Comparison of ENCODE assay signal across 8 mouse cellular contexts in the genomic region with DNA sequence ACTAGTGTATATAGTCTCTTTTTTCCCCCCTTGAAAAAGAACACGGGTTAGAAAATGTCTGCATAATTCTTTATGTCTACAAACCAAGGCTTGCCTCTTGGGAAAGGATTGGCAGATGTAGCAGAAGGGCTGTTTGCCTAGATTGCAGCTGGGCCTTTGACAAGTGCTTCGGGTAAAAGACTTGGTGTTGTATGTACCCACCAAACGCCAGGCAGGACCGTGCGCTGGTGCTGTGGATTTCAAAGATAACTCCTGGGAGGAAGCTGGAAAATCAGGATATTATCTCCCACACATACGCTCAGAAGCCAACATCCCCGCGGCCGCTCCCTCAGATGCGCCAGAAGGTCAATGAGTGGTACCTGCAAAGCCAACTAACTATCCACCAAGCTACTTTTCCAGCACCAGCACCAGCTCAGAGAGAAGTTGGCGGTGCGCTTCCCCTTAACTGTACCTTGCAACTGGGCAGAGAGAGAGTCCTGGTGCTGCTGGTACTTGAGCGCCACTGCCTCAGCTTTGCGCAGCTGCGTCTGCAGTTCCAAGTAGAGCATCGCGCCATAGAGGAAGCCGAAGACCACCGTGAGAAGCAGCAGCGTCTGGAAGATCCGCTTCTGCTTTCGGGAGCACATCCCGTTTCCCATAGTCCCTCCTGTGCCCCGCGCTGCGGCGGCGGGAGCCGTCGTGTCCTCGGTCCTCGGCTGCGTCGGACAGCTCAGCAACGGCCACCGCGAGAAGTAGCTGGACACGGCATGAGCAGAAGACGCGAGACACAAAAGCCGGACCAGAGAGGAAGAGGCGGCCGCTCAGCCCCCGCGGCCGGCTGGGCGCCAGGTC. TPM values are rescaled to one million over a fixed set of nuclear protein-coding genes. Genes with fewer than 3 reads are reported as not detected.
DNase-seq lines count a peak whose midpoint lies in the region; ATAC-seq lines count a peak whose summit lies in the region.

No protein-coding gene starts in this region.

- peak; percentile 8 for DNase-seq in ovary, adult 18-20 months (ENCODE audit: low spot score)
- DNase-seq in ovary, postnatal 36 days (ENCODE audit: low spot score), result no peak
- peak; percentile 10 to 23 for DNase-seq in cerebellum, postnatal 4 days (ENCODE audit: low spot score in 2 of 2)
- DNase-seq in layer of hippocampus, postnatal 10 days (ENCODE audit: low spot score in 2 of 2), result peak; percentile 14 to 19
- DNase-seq in spleen, adult 18-20 months, result peak; percentile 3 to 28
- DNase-seq in gastrocnemius, postnatal 25 days, result no peak

- peak; percentile 71 for ATAC-seq in granulocyte monocyte progenitor cell, adult 5-6 weeks (replicated peaks; ENCODE audit: poor library complexity, severe bottlenecking)
- ATAC-seq in megakaryocyte-erythroid progenitor cell, adult 5-6 weeks (replicated peaks; ENCODE audit: low FRiP score, low TSS enrichment, poor library complexity, severe bottlenecking), result peak; percentile 35

RNA-seq across cellular contexts. Expression of gene Golim4, which starts 0.9 kb away (rescaled TPM):
- 36.6 and 52.1 TPM in 2 replicates for total RNA-seq in granulocyte monocyte progenitor cell, adult 5-6 weeks (2014; fragmentation: Nextera tagmentation)
- 38.9 and 53.7 TPM in 2 replicates for total RNA-seq in granulocyte monocyte progenitor cell, adult 5-6 weeks (2017)
- total RNA-seq in layer of hippocampus, postnatal 10 days (2021), result 10 to 100 TPM; 28.3 to 28.4 TPM
- 35.9 and 65.4 TPM in 2 replicates for total RNA-seq in megakaryocyte-erythroid progenitor cell, adult 5-6 weeks (2014; fragmentation: Nextera tagmentation)
- total RNA-seq in megakaryocyte-erythroid progenitor cell, adult 5-6 weeks (2017), result 39.5 and 47.3 TPM in 2 replicates
- 10 to 100 TPM; 14.9 to 16.0 TPM for total RNA-seq in gastrocnemius, postnatal 25 days (2021)

Comparison
In these comparisons a context has a peak if more than half of its experiments do, and no peak if none do; other contexts are left out.
1. DNase-seq: peak in ovary, adult 18-20 months (single experiment), cerebellum, postnatal 4 days (2 of 2), layer of hippocampus, postnatal 10 days (2 of 2) and spleen, adult 18-20 months (2 of 2); none in ovary, postnatal 36 days (single experiment) and gastrocnemius, postnatal 25 days (single experiment).